Mouse (Mus musculus) MEL (cell line): Measurements from ENCODE around the gene Cacng3. TPM values are rescaled to one million over a fixed set of nuclear protein-coding genes. Genes with fewer than 3 reads are reported as not detected.

Experiments
- DNase-seq: peaks from one replicate; pipeline ENCODE4 v3.0.0; 2011; ENCODE audit warnings: low read depth, low spot score
- H3K27ac ChIP-seq: 2 replicates; pipeline ENCODE4 v1.5.1; 2012; ENCODE audit warnings: low read depth, mild to moderate bottlenecking, control low read depth, low read length, moderate library complexity; ENCODE audit not compliant: control insufficient read depth
- H3K27me3 ChIP-seq, 2 experiments: fragments of 150-350 bp in 1 of 2; sonication (generic) in 1 of 2; 2 replicates each; pipeline ENCODE4 v1.6.1; 2012; ENCODE audit warnings: low read length in 2 of 2, mild to moderate bottlenecking in 2 of 2, improper control_type of control experiment in 1 of 2, moderate library complexity in 1 of 2; ENCODE audit not compliant: insufficient read depth in 2 of 2, control insufficient read depth in 1 of 2
- H3K36me3 ChIP-seq, 2 experiments: 2 replicates each; pipeline ENCODE4 v1.6.1; 2012 to 2014; ENCODE audit warnings: low read length in 2 of 2, improper control_type of control experiment in 1 of 2, inconsistent platforms in 1 of 2, mild to moderate bottlenecking in 1 of 2; ENCODE audit not compliant: insufficient read depth in 2 of 2, control insufficient read depth in 1 of 2
- H3K4me1 ChIP-seq, 2 experiments: fragments of 150-350 bp in 1 of 2; sonication (generic) in 1 of 2; 2 replicates each; pipeline ENCODE4 v1.6.1; 2012; ENCODE audit warnings: low read length in 2 of 2, improper control_type of control experiment in 1 of 2, mild to moderate bottlenecking in 1 of 2; ENCODE audit not compliant: insufficient read depth in 2 of 2, control insufficient read depth in 1 of 2
- H3K4me3 ChIP-seq, 2 experiments: fragments of 150-350 bp in 1 of 2; sonication (generic) in 1 of 2; 2 replicates each; pipeline ENCODE4 v1.5.1; 2012; ENCODE audit warnings: low read depth in 2 of 2, low read length in 2 of 2, mild to moderate bottlenecking in 2 of 2, moderate library complexity in 2 of 2, control low read depth in 1 of 2, improper control_type of control experiment in 1 of 2; ENCODE audit not compliant: control insufficient read depth in 1 of 2, insufficient read depth in 1 of 2
- H3K79me2 ChIP-seq: 2 replicates; pipeline ENCODE4 v1.6.1; 2012; ENCODE audit warnings: mild to moderate bottlenecking, low read length, moderate library complexity; ENCODE audit not compliant: control insufficient read depth, poor library complexity, insufficient read depth
- H3K9ac ChIP-seq: 2 replicates; pipeline ENCODE4 v1.6.1; 2012; ENCODE audit warnings: low read depth, mild to moderate bottlenecking, control low read depth, low read length, moderate library complexity; ENCODE audit not compliant: control insufficient read depth, poor library complexity, severe bottlenecking
- H3K9me3 ChIP-seq: fragments of 150-350 bp; sonication (generic); replicated peaks from 2 replicates; pipeline ENCODE4 v1.6.1; 2012; ENCODE audit warnings: mild to moderate bottlenecking, low read length, improper control_type of control experiment, moderate library complexity; ENCODE audit not compliant: insufficient read depth
- BHLHE40 ChIP-seq: IDR thresholded peaks from 2 replicates; pipeline ENCODE4 v1.6.1; 2012; ENCODE audit warnings: low read depth, mild to moderate bottlenecking, inconsistent platforms, low read length, improper control_type of control experiment, borderline replicate concordance
- CHD1 ChIP-seq: IDR thresholded peaks from 2 replicates; pipeline ENCODE4 v1.6.1; 2012; ENCODE audit warnings: low read depth, mild to moderate bottlenecking, inconsistent platforms, low read length, improper control_type of control experiment
- CHD2 ChIP-seq: IDR thresholded peaks from 2 replicates; pipeline ENCODE4 v1.6.1; 2011; ENCODE audit warnings: low read length, improper control_type of control experiment
- ELF1 ChIP-seq: IDR thresholded peaks from 2 replicates; pipeline ENCODE4 v1.6.1; 2014; ENCODE audit warnings: low read depth, mild to moderate bottlenecking, inconsistent platforms, low read length, improper control_type of control experiment, moderate library complexity
- EP300 ChIP-seq, 2 experiments: IDR thresholded peaks; 2 replicates each; pipeline ENCODE4 v1.6.1; 2011; ENCODE audit warnings: improper control_type of control experiment in 2 of 2, low read length in 2 of 2, low read depth in 1 of 2, mild to moderate bottlenecking in 1 of 2
- GABPA ChIP-seq: IDR thresholded peaks from 2 replicates; pipeline ENCODE4 v1.6.1; 2012; ENCODE audit warnings: low read depth, mild to moderate bottlenecking, inconsistent platforms, low read length, improper control_type of control experiment, moderate library complexity
- GATA1 ChIP-seq: IDR thresholded peaks from 2 replicates; pipeline ENCODE4 v1.6.1; 2011; ENCODE audit warnings: low read depth, low read length, improper control_type of control experiment
- MAFK ChIP-seq: IDR thresholded peaks from 2 replicates; pipeline ENCODE4 v1.6.1; 2011; ENCODE audit warnings: low read depth, mild to moderate bottlenecking, low read length, improper control_type of control experiment, borderline replicate concordance
- MAX ChIP-seq: IDR thresholded peaks from 2 replicates; pipeline ENCODE4 v1.6.1; 2011; ENCODE audit warnings: low read length, improper control_type of control experiment
- MAZ ChIP-seq: IDR thresholded peaks from 2 replicates; pipeline ENCODE4 v1.6.1; 2012; ENCODE audit warnings: low read depth, mild to moderate bottlenecking, inconsistent platforms, low read length, improper control_type of control experiment
- MXI1 ChIP-seq: IDR thresholded peaks from 2 replicates; pipeline ENCODE4 v1.6.1; 2011; ENCODE audit warnings: mild to moderate bottlenecking, low read depth, low read length, improper control_type of control experiment
- MYB ChIP-seq: IDR thresholded peaks from 2 replicates; pipeline ENCODE4 v1.6.1; 2011; ENCODE audit warnings: mild to moderate bottlenecking, low read depth, low read length, improper control_type of control experiment
- NELFE ChIP-seq: IDR thresholded peaks from 2 replicates; pipeline ENCODE4 v1.6.1; 2011; ENCODE audit warnings: low read depth, low read length, improper control_type of control experiment
- NRF1 ChIP-seq: IDR thresholded peaks from 2 replicates; pipeline ENCODE4 v1.6.1; 2014; ENCODE audit warnings: low read depth, mild to moderate bottlenecking, inconsistent platforms, low read length, improper control_type of control experiment, moderate library complexity; ENCODE audit not compliant: poor library complexity, insufficient read depth, severe bottlenecking
- POLR2A ChIP-seq, 2 experiments: IDR thresholded peaks; 2 replicates each; pipeline ENCODE4 v1.6.1; 2011 to 2012; ENCODE audit warnings: low read length in 2 of 2, mild to moderate bottlenecking in 2 of 2, control low read depth in 1 of 2, improper control_type of control experiment in 1 of 2, low read depth in 1 of 2, moderate library complexity in 1 of 2; ENCODE audit not compliant: control insufficient read depth in 1 of 2, insufficient read depth in 1 of 2, poor library complexity in 1 of 2
- RAD21 ChIP-seq: IDR thresholded peaks from 2 replicates; pipeline ENCODE4 v1.6.1; 2011; ENCODE audit warnings: mild to moderate bottlenecking, low read depth, low read length, improper control_type of control experiment
- SMC3 ChIP-seq: IDR thresholded peaks from 2 replicates; pipeline ENCODE4 v1.6.1; 2011; ENCODE audit warnings: low read depth, low read length, improper control_type of control experiment
- TBP ChIP-seq: IDR thresholded peaks from 2 replicates; pipeline ENCODE4 v1.8.0; 2011; ENCODE audit warnings: low read depth, low read length, improper control_type of control experiment
- TCF12 ChIP-seq: IDR thresholded peaks from 2 replicates; pipeline ENCODE4 v1.6.1; 2014; ENCODE audit warnings: low read depth, mild to moderate bottlenecking, inconsistent platforms, low read length, improper control_type of control experiment, moderate library complexity
- UBTF ChIP-seq: IDR thresholded peaks from 2 replicates; pipeline ENCODE4 v1.6.1; 2012; ENCODE audit warnings: low read depth, mild to moderate bottlenecking, inconsistent platforms, low read length, improper control_type of control experiment, moderate library complexity, borderline replicate concordance; ENCODE audit not compliant: insufficient read depth
- USF1 ChIP-seq: IDR thresholded peaks from 2 replicates; pipeline ENCODE4 v1.6.1; 2014; ENCODE audit warnings: low read depth, mild to moderate bottlenecking, inconsistent platforms, low read length, improper control_type of control experiment, moderate library complexity
- ZC3H11A ChIP-seq: IDR thresholded peaks from 2 replicates; pipeline ENCODE4 v1.6.1; 2012; ENCODE audit warnings: low read depth, mild to moderate bottlenecking, inconsistent platforms, low read length, improper control_type of control experiment
- ZNF384 ChIP-seq: IDR thresholded peaks from 2 replicates; pipeline ENCODE4 v1.6.1; 2012; ENCODE audit warnings: low read depth, mild to moderate bottlenecking, inconsistent platforms, low read length, improper control_type of control experiment
- polyA plus RNA-seq, 2 experiments: library from polyadenylated mRNA; stranded (reverse) in 1 of 2; unstranded in 1 of 2; fragments of >175 nt in 1 of 2; fragments of >200 nt in 1 of 2; gene quantifications; 2 replicates each; pipeline versions ENCODE4 v1.2.1 to v1.2.4; 2012; ENCODE audit warnings: low replicate concordance in 2 of 2, low read depth in 1 of 2; ENCODE audit not compliant: insufficient read length in 2 of 2, insufficient read depth in 1 of 2, missing spikeins in 1 of 2
- total RNA-seq: library from RNA; depleted of rRNA; stranded (reverse); fragments of 300-350 nt; gene quantifications from 2 replicates; pipeline ENCODE4 v1.2.3, GENCODE M21; 2012

Gene Cacng3
- total and polyA plus RNA-seq, 3 experiments: not detected

DNA sequence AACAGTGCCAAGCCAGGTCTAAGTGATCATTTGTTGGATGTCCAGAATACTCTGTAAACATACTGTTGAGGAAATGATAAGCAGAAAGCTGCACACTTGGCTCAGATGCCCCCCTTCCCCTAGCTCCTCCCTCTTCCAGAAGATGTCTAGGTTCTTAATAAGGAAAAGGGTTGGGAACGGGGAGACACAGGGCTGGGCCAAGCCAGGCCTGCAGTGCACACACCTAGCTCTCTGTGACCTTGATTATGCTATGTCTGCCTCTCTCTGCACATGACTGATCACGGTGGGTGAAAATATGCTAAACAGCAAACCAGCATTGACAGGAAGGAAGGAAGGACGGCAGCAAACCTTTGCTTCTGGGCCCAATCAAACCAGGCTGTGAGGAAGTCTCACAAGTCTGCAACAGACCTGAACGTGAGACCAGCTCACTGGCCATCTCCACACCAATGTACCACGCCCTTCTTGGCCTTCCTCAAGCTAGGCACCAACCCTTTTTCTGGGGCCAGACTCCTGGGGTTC lies 53.1 kb downstream of the Cacng3 start:
- TF ChIP-seq GATA1 (no peak), MYB (no peak), EP300 (IDR thresholded peaks at IDR 0.05; ENCODE audit: low read depth in 1 of 2, low read length in 2 of 2) (no peak), USF1 (no peak), MAFK (no peak), GABPA (no peak), BHLHE40 (no peak), TBP (no peak), ZNF384 (no peak), RAD21 (no peak), CHD1 (no peak), CHD2 (no peak), UBTF (no peak), TCF12 (no peak)
- H3K4me3 ChIP-seq: no peak overlapping the region
- H3K9me3 ChIP-seq: no peaks in the 10 kb centered on the region
- no peak overlapping the region for H3K27ac ChIP-seq
- H3K36me3 ChIP-seq: no peaks in the 10 kb centered on the region
- H3K27me3 ChIP-seq: no peaks in the 10 kb centered on the region
- H3K79me2 ChIP-seq: no peaks in the 10 kb centered on the region
- no peak for DNase-seq
- no peak overlapping the region for H3K9ac ChIP-seq
- no peaks in the 10 kb centered on the region for H3K4me1 ChIP-seq

DNA sequence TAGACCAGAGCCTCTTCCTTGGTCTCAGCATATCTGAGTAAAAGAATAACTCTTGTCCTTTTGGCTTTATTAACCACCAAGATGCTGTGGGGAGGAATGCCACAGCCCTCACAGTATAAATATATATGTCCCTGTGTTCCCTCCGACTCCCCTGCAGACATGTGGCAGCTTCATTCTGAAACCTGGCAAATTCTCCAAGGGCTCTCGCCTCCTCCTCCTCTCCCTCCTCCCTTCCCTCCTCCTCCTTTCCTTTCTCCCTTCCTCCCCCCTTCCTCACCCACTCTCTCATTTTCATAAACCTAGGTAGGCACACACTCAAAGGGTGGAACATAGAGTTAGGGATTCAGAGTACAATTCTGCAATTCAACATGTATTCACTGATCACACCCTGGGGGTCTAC lies 56.1 kb downstream of the Cacng3 start:
- H3K4me1 ChIP-seq: no peaks in the 10 kb centered on the region
- H3K36me3 ChIP-seq: no peaks in the 10 kb centered on the region
- no peak for DNase-seq
- no peak overlapping the region for H3K9ac ChIP-seq
- H3K27ac ChIP-seq: no peak overlapping the region
- TF ChIP-seq MAX: no peak
- no peak for TF ChIP-seq ZNF384
- TF ChIP-seq MAZ: no peak
- no peak for TF ChIP-seq SMC3
- no peak for TF ChIP-seq ELF1
- TF ChIP-seq ZC3H11A: no peak
- no peak for TF ChIP-seq MXI1
- no peak for TF ChIP-seq NRF1
- no peak for TF ChIP-seq USF1
- TF ChIP-seq POLR2A (IDR thresholded peaks at IDR 0.05; ENCODE audit: control insufficient read depth in 1 of 2, insufficient read depth in 1 of 2, low read depth in 1 of 2, low read length in 2 of 2, poor library complexity in 1 of 2): no peak
- TF ChIP-seq NELFE: no peak
- no peak for TF ChIP-seq BHLHE40
- no peaks in the 10 kb centered on the region for H3K27me3 ChIP-seq
- H3K9me3 ChIP-seq: no peaks in the 10 kb centered on the region
- no peak overlapping the region for H3K4me3 ChIP-seq
- no peaks in the 10 kb centered on the region for H3K79me2 ChIP-seq
